11 mouse cellular contexts compared by ENCODE assay signal in genomic region chr15:103000501-103000901, GRCm38 (mm10). TPM values are rescaled to one million over a fixed set of nuclear protein-coding genes. Genes with fewer than 3 reads are reported as not detected.
DNase-seq lines count a peak whose midpoint lies in the region; ATAC-seq and TF ChIP-seq lines count a peak whose summit lies in the region.
"Had no signal": no experiment of that assay in that cellular context is flagged by ENCODE, and none has a peak within 500 bp of the region (broad histone marks: within the 10 kb centered on the region; RNA-seq: fewer than 3 reads in every experiment).

No protein-coding gene starts in this region.

- no peak for TF ChIP-seq CTCF in lung, postnatal 0 days (IDR thresholded peaks at IDR 0.05)
- no peak for TF ChIP-seq CTCF in lung, adult 2 months (IDR thresholded peaks at IDR 0.05; ENCODE audit: insufficient read depth, low read length)

- intact Hi-C loops in heart, postnatal 25 days (cut with DNase I): no loop called here

- TF ChIP-seq EP300 in lung, postnatal 0 days (IDR thresholded peaks at IDR 0.05): no peak

- DNase-seq in heart, embryonic 10.5 days (ENCODE audit: low spot score): no peak
- no peak for DNase-seq in heart, postnatal 25 days (ENCODE audit: low spot score)
- no peak for DNase-seq in lung, postnatal 0 days (ENCODE audit: low spot score)
- DNase-seq in lung, adult 2 months: no peak
- peak; percentile 55 for DNase-seq in kidney, postnatal 10 days
- DNase-seq in thymus, postnatal 14 days: no peak
- no peak for DNase-seq in urinary bladder, postnatal 25 days (ENCODE audit: low spot score)
- DNase-seq: cerebellum, adult 11 months had no signal

- TF ChIP-seq POLR2A in lung, adult 2 months (IDR thresholded peaks at IDR 0.05; ENCODE audit: borderline replicate concordance, extremely low read depth, low read depth, low read length): no peak

- H3K27ac ChIP-seq in heart, embryonic 10.5 days: peak overlapping the region; percentile 75
- no peak overlapping the region for H3K27ac ChIP-seq in lung, postnatal 0 days (ENCODE audit: low read length)
- H3K27ac ChIP-seq in stomach, embryonic 14.5 days (ENCODE audit: low read length): no peak overlapping the region
- H3K27ac ChIP-seq: midbrain, embryonic 12.5 days had no signal

- peaks cover 100% of the 10 kb centered on the region for H3K27me3 ChIP-seq in heart, embryonic 10.5 days (ENCODE audit: insufficient read depth, poor library complexity, severe bottlenecking)
- H3K27me3 ChIP-seq in lung, postnatal 0 days (replicated peaks; ENCODE audit: insufficient read depth, low read length): peaks cover 88% of the 10 kb centered on the region
- peaks cover 87% of the 10 kb centered on the region for H3K27me3 ChIP-seq in stomach, embryonic 14.5 days (ENCODE audit: control insufficient read depth, insufficient read depth, low read length)

- no peak for ATAC-seq in lung, postnatal 0 days
- ATAC-seq in stomach, embryonic 14.5 days (ENCODE audit: insufficient number of reproducible peaks, insufficient read depth, low FRiP score, low read depth): no peak

- H3K4me1 ChIP-seq in heart, embryonic 10.5 days: peaks cover 32% of the 10 kb centered on the region
- H3K4me1 ChIP-seq in lung, postnatal 0 days (ENCODE audit: insufficient read depth, low read depth, low read length): no peaks in the 10 kb centered on the region
- no peaks in the 10 kb centered on the region for H3K4me1 ChIP-seq in lung, adult 2 months (ENCODE audit: control insufficient read depth, insufficient read depth, low read length)
- H3K4me1 ChIP-seq in stomach, embryonic 14.5 days (ENCODE audit: control insufficient read depth, insufficient read depth, low read length): peaks cover 8% of the 10 kb centered on the region; the same call in 1 of the 2 replicates

- no peaks in the 10 kb centered on the region for H3K9me3 ChIP-seq in heart, embryonic 10.5 days
- H3K9me3 ChIP-seq in lung, postnatal 0 days (ENCODE audit: low read length): no peaks in the 10 kb centered on the region
- no peaks in the 10 kb centered on the region for H3K9me3 ChIP-seq in stomach, embryonic 14.5 days (ENCODE audit: control insufficient read depth, low read depth, low read length)
- H3K9me3 ChIP-seq: midbrain, embryonic 12.5 days had no signal

- no peaks in the 10 kb centered on the region for H3K36me3 ChIP-seq in heart, embryonic 10.5 days
- no peaks in the 10 kb centered on the region for H3K36me3 ChIP-seq in lung, postnatal 0 days (ENCODE audit: insufficient read depth, low read length)
- no peaks in the 10 kb centered on the region for H3K36me3 ChIP-seq in stomach, embryonic 14.5 days (ENCODE audit: control insufficient read depth, insufficient read depth, low read length)
- H3K36me3 ChIP-seq: midbrain, embryonic 12.5 days had no signal

- H3K4me3 ChIP-seq in heart, embryonic 10.5 days: peak overlapping the region; percentile 45
- H3K4me3 ChIP-seq in lung, postnatal 0 days (ENCODE audit: low read depth, low read length): no peak overlapping the region
- no peak overlapping the region for H3K4me3 ChIP-seq in lung, adult 2 months (replicated peaks; ENCODE audit: extremely low read depth, low read depth, low read length)
- H3K4me3 ChIP-seq in stomach, embryonic 14.5 days (ENCODE audit: low read depth, low read length): no peak overlapping the region
- H3K4me3 ChIP-seq: midbrain, embryonic 12.5 days had no signal

- 0 out of 2 replicates have a peak overlapping the region, but pooled peaks have one; percentile 11 for H3K4me2 ChIP-seq in lung, postnatal 0 days (replicated peaks; ENCODE audit: low read depth, low read length)
- peak overlapping the region; percentile 20; the same call in 1 of the 2 replicates for H3K4me2 ChIP-seq in stomach, embryonic 14.5 days (replicated peaks; ENCODE audit: low read depth, low read length)
- H3K4me2 ChIP-seq: midbrain, embryonic 12.5 days had no signal

- WGBS in heart, embryonic 10.5 days: 2% methylated on average over 24 of the region's 24 CpGs
- 5% methylated on average over 24 of the region's 24 CpGs for WGBS in lung, postnatal 0 days
- WGBS in lung, adult 2 months: 14% methylated on average over 24 of the region's 24 CpGs
- WGBS in stomach, embryonic 14.5 days: 7% methylated on average over 24 of the region's 24 CpGs

- no peak overlapping the region for H3K9ac ChIP-seq in lung, postnatal 0 days (replicated peaks; ENCODE audit: low read depth)
- H3K9ac ChIP-seq in stomach, embryonic 14.5 days (replicated peaks; ENCODE audit: low read depth, low read length): no peak overlapping the region
- H3K9ac ChIP-seq: midbrain, embryonic 12.5 days had no signal

RNA-seq across cellular contexts. Expression of gene Hoxc6, which starts 2.4 kb away (rescaled TPM):
- 0.23 and 1.8 TPM in 2 replicates for polyA plus RNA-seq in heart, embryonic 10.5 days (2016; fragmentation: Nextera tagmentation; extraction: Ambion mirVana)
- total RNA-seq in heart, postnatal 25 days (2021): not detected
- not detected in 2 replicates for polyA plus RNA-seq in lung, postnatal 0 days (2015; fragmentation: Nextera tagmentation; extraction: Ambion mirVana)
- polyA plus RNA-seq in lung, adult 2 months (2012; rRNA removed): 0.34 TPM in 1 of 2 replicates, not detected in the other
- polyA plus RNA-seq in stomach, embryonic 14.5 days (2014; fragmentation: Nextera tagmentation; extraction: Ambion mirVana): 4.8 and 5.5 TPM in 2 replicates
- polyA plus RNA-seq: forebrain, embryonic 16.5 days; midbrain, embryonic 12.5 days had no signal

RNA-seq across cellular contexts. Expression of gene Hoxc8, which starts 10.1 kb away (rescaled TPM):
- 0.06 and 1.7 TPM in 2 replicates for polyA plus RNA-seq in heart, embryonic 10.5 days (2016; fragmentation: Nextera tagmentation; extraction: Ambion mirVana)
- not detected for total RNA-seq in heart, postnatal 25 days (2021)
- polyA plus RNA-seq in lung, postnatal 0 days (2015; fragmentation: Nextera tagmentation; extraction: Ambion mirVana): not detected in 2 replicates
- not detected in 2 replicates for polyA plus RNA-seq in lung, adult 2 months (2012; rRNA removed)
- 1.0 and 1.1 TPM in 2 replicates for polyA plus RNA-seq in stomach, embryonic 14.5 days (2014; fragmentation: Nextera tagmentation; extraction: Ambion mirVana)
- polyA plus RNA-seq: forebrain, embryonic 16.5 days; midbrain, embryonic 12.5 days had no signal

RNA-seq across cellular contexts. Expression of gene Hoxc4, which starts 18.2 kb away (rescaled TPM):
- 0.81 and 6.6 TPM in 2 replicates for polyA plus RNA-seq in heart, embryonic 10.5 days (2016; fragmentation: Nextera tagmentation; extraction: Ambion mirVana)
- total RNA-seq in heart, postnatal 25 days (2021): not detected
- 0.21 and 0.23 TPM in 2 replicates for polyA plus RNA-seq in lung, postnatal 0 days (2015; fragmentation: Nextera tagmentation; extraction: Ambion mirVana)
- 0.31 and 1.1 TPM in 2 replicates for polyA plus RNA-seq in lung, adult 2 months (2012; rRNA removed)
- polyA plus RNA-seq in stomach, embryonic 14.5 days (2014; fragmentation: Nextera tagmentation; extraction: Ambion mirVana): 23.4 and 26.5 TPM in 2 replicates
- polyA plus RNA-seq: forebrain, embryonic 16.5 days had no signal

RNA-seq across cellular contexts. Expression of gene Hoxc9, which starts 24.3 kb away (rescaled TPM):
- polyA plus RNA-seq in heart, embryonic 10.5 days (2016; fragmentation: Nextera tagmentation; extraction: Ambion mirVana): 0.49 TPM in 1 of 2 replicates, not detected in the other
- not detected for total RNA-seq in heart, postnatal 25 days (2021)
- polyA plus RNA-seq in lung, postnatal 0 days (2015; fragmentation: Nextera tagmentation; extraction: Ambion mirVana): not detected in 2 replicates
- not detected in 2 replicates for polyA plus RNA-seq in lung, adult 2 months (2012; rRNA removed)
- not detected in 2 replicates for polyA plus RNA-seq in stomach, embryonic 14.5 days (2014; fragmentation: Nextera tagmentation; extraction: Ambion mirVana)
- polyA plus RNA-seq: forebrain, embryonic 16.5 days; midbrain, embryonic 12.5 days had no signal

RNA-seq across cellular contexts. Expression of gene Hoxc5, which starts 33.3 kb away (rescaled TPM):
- polyA plus RNA-seq in heart, embryonic 10.5 days (2016; fragmentation: Nextera tagmentation; extraction: Ambion mirVana): 0.60 and 5.5 TPM in 2 replicates
- not detected for total RNA-seq in heart, postnatal 25 days (2021)
- polyA plus RNA-seq in lung, postnatal 0 days (2015; fragmentation: Nextera tagmentation; extraction: Ambion mirVana): 0.23 TPM in 1 of 2 replicates, not detected in the other
- polyA plus RNA-seq in lung, adult 2 months (2012; rRNA removed): 0.36 and 1.6 TPM in 2 replicates
- 20.3 and 20.9 TPM in 2 replicates for polyA plus RNA-seq in stomach, embryonic 14.5 days (2014; fragmentation: Nextera tagmentation; extraction: Ambion mirVana)
- polyA plus RNA-seq: forebrain, embryonic 16.5 days; midbrain, embryonic 12.5 days had no signal
